Comparison of ENCODE assay signal across 18 mouse cellular contexts in genomic region chr4:32491176-32491575, GRCm38 (mm10).
A peak's percentile ranks its signal among the peaks of the same experiment; 100 is the strongest.
DNase-seq lines count a peak whose midpoint lies in the region; ATAC-seq lines count a peak whose summit lies in the region.
"Had no signal": no experiment of that assay in that cellular context is flagged by ENCODE, and none has a peak within 500 bp of the region (broad histone marks: within the 10 kb centered on the region; RNA-seq: fewer than 3 reads in every experiment).

No protein-coding gene starts in this region.

- no peak for ATAC-seq in heart, embryonic 13.5 days (ENCODE audit: extremely low read depth, insufficient number of reproducible peaks, low FRiP score, low TSS enrichment)
- no peak for ATAC-seq in heart, embryonic 12.5 days (ENCODE audit: insufficient number of reproducible peaks, low FRiP score)
- ATAC-seq in hindbrain, embryonic 13.5 days (ENCODE audit: low FRiP score): no peak
- ATAC-seq in hindbrain, embryonic 14.5 days (ENCODE audit: low FRiP score): no peak
- ATAC-seq in midbrain, embryonic 11.5 days (ENCODE audit: low FRiP score): no peak
- ATAC-seq in midbrain, embryonic 15.5 days (replicated peaks): no peak
- ATAC-seq in stomach, embryonic 15.5 days (ENCODE audit: insufficient read depth, low FRiP score, low read depth): 0 out of 2 replicates have a peak, but pooled peaks have one; percentile 39
- ATAC-seq: forebrain, embryonic 15.5 days had no signal

- H3K27me3 ChIP-seq in heart, embryonic 13.5 days (replicated peaks): no peaks in the 10 kb centered on the region
- no peaks in the 10 kb centered on the region for H3K27me3 ChIP-seq in heart, embryonic 12.5 days (replicated peaks)
- H3K27me3 ChIP-seq in hindbrain, embryonic 13.5 days: no peaks in the 10 kb centered on the region
- H3K27me3 ChIP-seq in hindbrain, embryonic 14.5 days (ENCODE audit: control insufficient read depth, insufficient read depth, low read length): no peaks in the 10 kb centered on the region
- H3K27me3 ChIP-seq in midbrain, embryonic 11.5 days (ENCODE audit: control insufficient read depth, insufficient read depth, low read length): no peaks in the 10 kb centered on the region
- H3K27me3 ChIP-seq in midbrain, embryonic 15.5 days (replicated peaks): no peaks in the 10 kb centered on the region
- H3K27me3 ChIP-seq in stomach, embryonic 15.5 days (replicated peaks): no peaks in the 10 kb centered on the region
- H3K27me3 ChIP-seq: embryonic facial prominence, embryonic 12.5 days; forebrain, embryonic 15.5 days; hindbrain, embryonic 15.5 days had no signal

- H3K4me2 ChIP-seq in heart, embryonic 13.5 days: no peak overlapping the region
- no peak overlapping the region for H3K4me2 ChIP-seq in heart, embryonic 12.5 days
- H3K4me2 ChIP-seq in hindbrain, embryonic 13.5 days: no peak overlapping the region
- no peak overlapping the region for H3K4me2 ChIP-seq in hindbrain, embryonic 14.5 days (replicated peaks)
- no peak overlapping the region for H3K4me2 ChIP-seq in midbrain, embryonic 11.5 days
- no peak overlapping the region for H3K4me2 ChIP-seq in midbrain, embryonic 15.5 days
- H3K4me2 ChIP-seq in stomach, embryonic 15.5 days: no peak overlapping the region
- H3K4me2 ChIP-seq: embryonic facial prominence, embryonic 12.5 days; forebrain, embryonic 15.5 days; heart, embryonic 11.5 days; hindbrain, embryonic 15.5 days had no signal

- H3K36me3 ChIP-seq in heart, embryonic 13.5 days: no peaks in the 10 kb centered on the region
- no peaks in the 10 kb centered on the region for H3K36me3 ChIP-seq in heart, embryonic 12.5 days
- no peaks in the 10 kb centered on the region for H3K36me3 ChIP-seq in hindbrain, embryonic 13.5 days
- H3K36me3 ChIP-seq in hindbrain, embryonic 14.5 days (replicated peaks; ENCODE audit: control insufficient read depth, insufficient read depth): no peaks in the 10 kb centered on the region
- H3K36me3 ChIP-seq in midbrain, embryonic 11.5 days (ENCODE audit: control insufficient read depth, insufficient read depth, low read length): no peaks in the 10 kb centered on the region
- H3K36me3 ChIP-seq in midbrain, embryonic 15.5 days (replicated peaks): no peaks in the 10 kb centered on the region
- H3K36me3 ChIP-seq in stomach, embryonic 15.5 days: no peaks in the 10 kb centered on the region
- H3K36me3 ChIP-seq: embryonic facial prominence, embryonic 12.5 days; forebrain, embryonic 15.5 days; hindbrain, embryonic 15.5 days had no signal

- peak overlapping the region; percentile 30; the same call in 1 of the 2 replicates for H3K27ac ChIP-seq in heart, embryonic 13.5 days (replicated peaks)
- H3K27ac ChIP-seq in heart, embryonic 12.5 days (ENCODE audit: poor library complexity, severe bottlenecking): no peak overlapping the region
- peak overlapping the region; percentile 46; the same call in 1 of the 2 replicates for H3K27ac ChIP-seq in hindbrain, embryonic 13.5 days
- H3K27ac ChIP-seq in hindbrain, embryonic 14.5 days: no peak overlapping the region
- H3K27ac ChIP-seq in midbrain, embryonic 11.5 days (ENCODE audit: low read depth, low read length): no peak overlapping the region
- H3K27ac ChIP-seq in midbrain, embryonic 15.5 days: no peak overlapping the region
- no peak overlapping the region for H3K27ac ChIP-seq in stomach, embryonic 15.5 days
- H3K27ac ChIP-seq: embryonic facial prominence, embryonic 12.5 days; forebrain, embryonic 15.5 days; hindbrain, embryonic 15.5 days had no signal

- peaks cover 7% of the 10 kb centered on the region; the same call in 1 of the 2 replicates for H3K9me3 ChIP-seq in heart, embryonic 13.5 days
- 0 out of 2 replicates have a peak, but pooled peaks cover 4% of the 10 kb centered on the region for H3K9me3 ChIP-seq in heart, embryonic 12.5 days (replicated peaks)
- 0 out of 2 replicates have a peak, but pooled peaks cover 6% of the 10 kb centered on the region for H3K9me3 ChIP-seq in hindbrain, embryonic 13.5 days
- no peaks in the 10 kb centered on the region for H3K9me3 ChIP-seq in hindbrain, embryonic 14.5 days (ENCODE audit: control insufficient read depth, low read length)
- no peaks in the 10 kb centered on the region for H3K9me3 ChIP-seq in midbrain, embryonic 11.5 days (ENCODE audit: control insufficient read depth, low read length)
- 0 out of 2 replicates have a peak, but pooled peaks cover 3% of the 10 kb centered on the region for H3K9me3 ChIP-seq in midbrain, embryonic 15.5 days
- no peaks in the 10 kb centered on the region for H3K9me3 ChIP-seq in stomach, embryonic 15.5 days
- H3K9me3 ChIP-seq: embryonic facial prominence, embryonic 12.5 days; forebrain, embryonic 15.5 days; hindbrain, embryonic 15.5 days had no signal

- H3K9ac ChIP-seq in heart, embryonic 13.5 days: no peak overlapping the region
- H3K9ac ChIP-seq in heart, embryonic 12.5 days: no peak overlapping the region
- no peak overlapping the region for H3K9ac ChIP-seq in hindbrain, embryonic 13.5 days
- no peak overlapping the region for H3K9ac ChIP-seq in hindbrain, embryonic 14.5 days
- no peak overlapping the region for H3K9ac ChIP-seq in midbrain, embryonic 11.5 days (ENCODE audit: low read length)
- no peak overlapping the region for H3K9ac ChIP-seq in midbrain, embryonic 15.5 days
- H3K9ac ChIP-seq in stomach, embryonic 15.5 days: no peak overlapping the region
- H3K9ac ChIP-seq: embryonic facial prominence, embryonic 12.5 days; forebrain, embryonic 15.5 days; hindbrain, embryonic 15.5 days had no signal

- H3K4me1 ChIP-seq in heart, embryonic 13.5 days: peaks cover 41% of the 10 kb centered on the region
- peaks cover 27% of the 10 kb centered on the region for H3K4me1 ChIP-seq in heart, embryonic 12.5 days (replicated peaks)
- peaks cover 25% of the 10 kb centered on the region for H3K4me1 ChIP-seq in hindbrain, embryonic 13.5 days (replicated peaks)
- peaks cover 11% of the 10 kb centered on the region for H3K4me1 ChIP-seq in hindbrain, embryonic 14.5 days (replicated peaks; ENCODE audit: control insufficient read depth, insufficient read depth, low read length)
- peaks cover 8% of the 10 kb centered on the region for H3K4me1 ChIP-seq in midbrain, embryonic 11.5 days (ENCODE audit: control insufficient read depth, insufficient read depth, low read length)
- H3K4me1 ChIP-seq in midbrain, embryonic 15.5 days: peaks cover 14% of the 10 kb centered on the region
- H3K4me1 ChIP-seq in stomach, embryonic 15.5 days: peaks cover 18% of the 10 kb centered on the region; the same call in 1 of the 2 replicates

- no peak overlapping the region for H3K4me3 ChIP-seq in heart, embryonic 13.5 days
- H3K4me3 ChIP-seq in heart, embryonic 12.5 days: no peak overlapping the region
- H3K4me3 ChIP-seq in hindbrain, embryonic 13.5 days: no peak overlapping the region
- no peak overlapping the region for H3K4me3 ChIP-seq in hindbrain, embryonic 14.5 days (replicated peaks; ENCODE audit: low read length)
- H3K4me3 ChIP-seq in midbrain, embryonic 11.5 days (ENCODE audit: low read depth, low read length): no peak overlapping the region
- H3K4me3 ChIP-seq in midbrain, embryonic 15.5 days: no peak overlapping the region
- H3K4me3 ChIP-seq in stomach, embryonic 15.5 days (replicated peaks): no peak overlapping the region
- H3K4me3 ChIP-seq: embryonic facial prominence, embryonic 12.5 days; forebrain, embryonic 15.5 days; hindbrain, embryonic 15.5 days had no signal

- WGBS in heart, embryonic 13.5 days: 43% methylated on average over 8 of the region's 8 CpGs
- 44% methylated on average over 8 of the region's 8 CpGs for WGBS in heart, embryonic 12.5 days
- 78% methylated on average over 8 of the region's 8 CpGs for WGBS in hindbrain, embryonic 13.5 days
- WGBS in hindbrain, embryonic 14.5 days: 80% methylated on average over 8 of the region's 8 CpGs
- WGBS in midbrain, embryonic 11.5 days: 89% methylated on average over 8 of the region's 8 CpGs
- 82% methylated on average over 8 of the region's 8 CpGs for WGBS in midbrain, embryonic 15.5 days
- 49% methylated on average over 8 of the region's 8 CpGs for WGBS in stomach, embryonic 15.5 days

- DNase-seq in hindbrain, embryonic 14.5 days (ENCODE audit: low spot score): no peak
- DNase-seq in midbrain, embryonic 11.5 days (ENCODE audit: low spot score, missing footprints): peak; percentile 61
- DNase-seq in cerebellum, adult 9-10 months: no peak
- DNase-seq: adrenal gland, postnatal 10 days; cerebellum, adult 11 months; cerebellum, adult 8-10 months; cerebellum, postnatal 25 days; gastrocnemius, postnatal 36 days; heart, postnatal 14 days had no signal

Comparison
In these comparisons a context has a peak if more than half of its experiments do, and no peak if none do; other contexts are left out.
1. H3K27ac ChIP-seq: peak in heart, embryonic 13.5 days (single experiment) and hindbrain, embryonic 13.5 days (single experiment); none in heart, embryonic 12.5 days (single experiment), hindbrain, embryonic 14.5 days (single experiment), midbrain, embryonic 11.5 days (single experiment), midbrain, embryonic 15.5 days (single experiment) and stomach, embryonic 15.5 days (single experiment).